Mouse (Mus musculus) frontal cortex, postnatal 14 days (tissue): Measurements from ENCODE around the gene Ncf4.

Source experiments
- DNase-seq, 2 experiments: peaks; one replicate each; pipeline ENCODE4 v3.0.0; 2022; ENCODE audit warnings: low spot score in 2 of 2

Ncf4 gene

DNA sequence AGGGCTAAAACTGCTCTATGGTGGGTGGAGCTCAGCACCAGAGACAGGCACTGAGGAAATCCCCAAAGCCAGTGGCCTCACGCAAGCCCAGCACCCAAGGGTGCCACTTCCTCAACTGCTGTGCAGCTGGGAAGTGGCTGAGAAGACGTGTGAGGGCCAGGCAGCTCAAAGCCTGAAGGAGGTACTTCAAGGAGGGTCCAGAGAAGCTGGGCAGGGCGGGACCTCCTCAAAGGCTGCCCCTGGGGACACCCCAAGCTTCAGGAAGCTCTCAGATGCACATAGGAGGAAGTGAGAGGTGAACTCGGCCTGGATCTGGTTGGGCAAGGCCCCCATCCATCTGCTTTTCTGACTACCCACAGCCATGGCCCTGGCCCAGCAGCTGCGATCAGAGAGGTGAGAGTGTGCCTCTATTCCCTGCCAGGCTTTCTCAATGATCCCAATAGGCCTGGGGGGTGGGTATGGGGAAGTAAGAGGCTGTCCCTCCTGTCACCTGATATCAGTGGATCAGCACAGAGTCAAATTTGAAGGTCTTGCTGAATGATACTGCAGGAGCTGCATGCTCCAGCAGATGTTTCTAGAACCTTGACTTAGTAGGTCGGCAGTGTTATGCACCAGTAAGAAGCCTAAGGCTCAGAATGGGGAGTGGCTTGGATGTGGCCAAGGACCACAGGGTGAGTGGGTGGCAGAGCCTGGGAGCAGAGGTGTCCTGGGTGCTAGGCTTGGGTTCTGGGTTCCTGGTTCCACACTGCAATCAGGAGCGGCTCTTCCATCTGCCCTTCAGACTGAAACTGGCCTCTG, at the start of gene Ncf4:
Gene Ncf4, plus strand, starts transcription at position 107 of the 798 bp plus-strand sequence.
- no peak for DNase-seq

DNA sequence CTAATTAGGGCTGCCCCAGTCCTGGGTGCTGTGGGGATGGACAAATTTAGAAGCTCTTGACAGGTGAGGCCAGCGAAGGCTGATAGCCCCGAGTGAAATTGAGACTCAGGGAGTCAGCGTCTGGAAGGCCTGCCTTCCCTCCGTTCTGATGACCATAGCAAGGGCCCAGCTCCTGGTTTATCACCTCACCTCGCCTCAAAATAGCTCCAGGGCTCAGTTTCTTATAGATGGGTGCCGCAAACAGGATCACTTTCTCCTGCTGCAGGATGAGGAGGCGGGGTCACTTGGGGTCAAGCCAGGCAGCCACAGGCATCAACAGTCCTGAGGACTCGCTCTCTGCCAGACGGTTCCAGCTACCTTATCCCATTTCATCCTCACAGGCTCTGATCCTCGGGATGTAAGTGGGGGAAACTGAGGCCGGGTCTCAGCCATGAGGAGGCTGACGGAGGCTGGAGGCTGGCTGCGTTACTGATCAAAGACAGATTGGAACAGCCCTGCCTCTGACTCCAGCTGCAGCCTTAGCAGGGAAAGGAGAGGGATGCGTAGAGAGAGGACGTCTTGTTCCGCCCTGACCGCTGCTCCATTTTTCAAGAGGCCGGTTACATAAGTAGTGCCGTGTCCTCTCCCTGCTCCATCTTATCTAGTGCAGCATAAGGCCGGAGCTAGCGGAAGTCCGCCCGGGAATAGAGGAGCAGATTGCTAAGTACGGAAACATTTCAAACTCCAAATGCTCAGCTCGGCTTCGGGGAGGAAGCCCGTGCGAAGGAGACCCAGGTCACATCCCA, 49.3 kb upstream of the Ncf4 start:
- no peak for DNase-seq

DNA sequence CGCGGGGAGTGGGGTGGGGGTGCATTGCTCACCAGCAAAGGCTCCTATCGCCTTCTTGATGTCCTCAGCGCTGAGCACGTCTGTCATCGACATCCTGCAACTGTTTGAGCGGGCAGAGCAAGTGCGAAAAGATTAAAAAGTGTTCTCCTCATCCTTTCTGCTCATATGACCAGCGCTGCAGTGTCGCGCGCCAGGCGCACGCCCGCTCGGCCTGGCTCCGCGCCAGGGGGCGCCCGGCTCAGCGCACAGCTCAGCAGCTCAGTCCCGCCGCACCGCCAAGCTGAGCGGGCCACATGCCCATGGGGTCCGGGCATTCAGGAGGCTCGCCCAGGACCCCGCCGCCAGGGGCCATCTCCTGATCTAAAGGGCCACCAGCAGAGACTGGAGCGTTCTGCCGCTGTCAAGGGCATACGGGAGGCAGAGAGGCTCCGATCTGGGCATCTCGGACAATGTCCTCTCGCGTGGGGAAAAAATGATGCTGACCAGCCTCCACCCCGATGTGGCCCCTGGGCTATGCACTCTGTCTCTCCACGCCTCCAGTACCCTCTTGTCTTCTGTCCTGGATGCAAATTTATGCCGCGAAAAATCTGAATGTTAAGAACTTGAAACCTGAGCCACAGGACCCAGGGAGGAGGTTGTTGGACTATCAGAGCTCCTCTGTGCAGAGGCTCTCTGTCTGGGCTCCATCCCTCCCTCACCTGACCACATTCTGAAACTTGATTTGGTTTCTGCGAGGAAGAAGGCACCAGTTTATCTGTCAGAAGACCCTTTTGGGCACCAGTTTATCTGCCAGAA, 40.4 kb upstream of the Ncf4 start:
- peak in 1 of 2 experiments; percentile 42 for DNase-seq

DNA sequence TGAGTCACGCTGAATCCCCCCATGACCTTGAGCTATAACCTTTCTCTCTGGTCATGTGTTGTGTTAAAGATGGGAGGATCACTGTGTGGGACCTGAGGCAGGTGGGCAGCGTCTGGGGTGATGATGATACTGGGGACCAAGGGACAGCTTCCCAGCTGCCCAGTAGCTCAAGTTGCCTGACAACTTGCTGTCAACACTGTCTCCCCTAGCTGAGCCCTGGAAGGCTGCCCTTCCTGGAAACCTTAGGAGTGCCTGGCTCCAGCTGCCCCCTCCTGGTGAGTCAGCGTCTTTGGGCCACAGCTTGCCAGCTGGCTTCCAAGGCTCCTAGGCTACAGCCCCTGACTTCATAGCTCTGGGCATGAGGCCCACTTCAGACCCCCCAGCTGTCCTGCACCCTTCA, 39.4 kb upstream of the Ncf4 start:
- no peak for DNase-seq

DNA sequence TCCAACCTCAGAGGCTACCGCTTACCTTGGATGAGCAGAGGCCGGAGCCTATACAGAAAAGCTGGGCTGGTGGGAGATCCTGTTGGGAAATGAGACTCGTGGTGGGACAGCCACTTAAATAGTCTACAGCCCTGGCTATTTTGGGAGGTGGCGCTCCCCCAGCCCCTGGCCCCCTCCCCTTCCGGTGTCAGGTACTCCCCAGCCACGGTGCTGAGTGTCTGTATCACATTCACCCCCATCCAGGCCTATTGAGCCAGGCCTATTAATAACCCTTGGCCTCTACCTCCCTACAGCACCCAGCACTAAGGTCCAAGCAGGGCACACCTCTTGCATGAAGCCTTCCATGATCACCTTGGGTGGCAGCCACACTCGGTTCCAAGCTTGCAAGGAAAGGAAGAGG, 38.3 kb upstream of the Ncf4 start, which contains the start of gene Pvalb:
Gene Pvalb, minus strand, starts transcription at position 89 of the 400 bp plus-strand sequence.
- no peak for DNase-seq

DNA sequence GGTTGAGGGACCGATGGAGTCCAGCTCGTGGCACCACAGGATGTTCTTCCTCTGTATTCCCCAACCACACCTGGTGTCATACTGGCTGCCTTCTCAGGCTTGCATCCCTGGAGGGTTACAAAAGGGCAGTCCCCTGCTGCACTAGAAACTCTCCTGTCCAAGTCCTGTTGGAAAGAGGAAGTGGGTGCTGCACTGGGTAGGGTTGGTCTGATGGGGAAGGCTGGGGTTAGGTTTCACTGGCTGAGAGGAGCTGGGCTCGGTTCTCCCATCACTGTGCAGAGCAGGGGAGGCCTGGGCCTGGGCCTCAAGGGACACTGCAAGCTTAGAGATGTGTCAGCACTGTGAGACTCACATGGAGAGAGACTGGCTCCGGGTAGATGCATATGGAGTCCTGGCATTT, 34.4 kb upstream of the Ncf4 start:
- no peak for DNase-seq

DNA sequence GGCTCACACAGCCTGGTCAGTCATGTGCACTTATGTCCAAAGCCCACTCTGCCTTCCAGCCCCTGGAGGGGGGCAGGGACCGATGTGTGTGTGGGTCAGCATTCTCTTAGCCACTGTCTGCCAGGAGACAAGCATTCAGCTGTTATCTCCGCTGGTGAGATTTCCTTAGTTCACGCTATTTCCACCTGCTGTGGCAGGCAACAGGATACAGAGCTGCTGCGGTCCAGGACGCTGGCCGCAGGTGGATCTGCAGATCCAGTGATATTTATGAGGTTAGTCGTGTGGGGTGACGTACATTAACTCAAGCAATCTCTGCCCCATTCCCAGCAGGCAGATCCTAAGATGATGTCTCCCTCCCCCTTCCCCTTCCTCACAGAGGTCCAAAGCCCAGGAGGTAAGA, 33.2 kb upstream of the Ncf4 start:
- DNase-seq: no peak

DNA sequence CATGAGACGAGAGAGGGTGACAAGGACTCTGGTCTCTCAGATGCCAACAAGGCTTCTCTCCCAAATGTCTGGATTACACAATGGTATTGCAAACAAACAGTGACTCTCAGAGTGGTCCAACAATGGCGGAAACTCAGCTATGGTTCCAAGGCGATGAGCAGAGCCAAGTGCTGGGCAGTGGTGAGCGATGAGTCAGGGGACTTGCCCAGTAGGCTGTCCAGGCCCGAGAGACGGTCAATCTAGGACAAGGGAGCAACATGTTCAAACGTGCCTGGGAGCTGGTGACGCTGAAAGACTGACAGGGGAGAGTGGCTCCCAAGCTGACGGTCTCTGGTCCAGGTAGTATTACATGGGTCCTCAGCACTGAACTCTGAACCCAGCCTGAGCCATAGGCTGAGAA, 29.3 kb upstream of the Ncf4 start:
- no peak for DNase-seq

DNA sequence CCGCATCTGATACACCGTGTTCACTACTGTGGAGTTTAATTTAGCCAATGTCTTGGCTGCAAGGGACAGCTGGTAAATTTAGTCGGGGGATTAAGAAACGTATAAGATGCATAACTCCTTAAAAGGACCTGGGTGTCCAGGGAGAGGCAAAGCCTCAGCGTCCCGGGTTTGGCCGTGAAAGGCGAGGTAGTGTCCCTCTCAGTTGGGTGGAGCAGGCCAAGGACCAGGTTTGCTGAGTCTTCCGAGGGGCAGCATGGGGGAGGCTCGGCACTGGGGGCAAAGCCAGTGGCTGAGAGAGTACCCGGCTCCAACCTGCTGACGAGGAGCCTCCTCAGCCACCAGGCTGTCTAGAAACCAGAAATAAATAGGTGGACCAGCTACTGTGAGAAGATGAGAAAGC, 16.8 kb upstream of the Ncf4 start:
- DNase-seq: no peak

DNA sequence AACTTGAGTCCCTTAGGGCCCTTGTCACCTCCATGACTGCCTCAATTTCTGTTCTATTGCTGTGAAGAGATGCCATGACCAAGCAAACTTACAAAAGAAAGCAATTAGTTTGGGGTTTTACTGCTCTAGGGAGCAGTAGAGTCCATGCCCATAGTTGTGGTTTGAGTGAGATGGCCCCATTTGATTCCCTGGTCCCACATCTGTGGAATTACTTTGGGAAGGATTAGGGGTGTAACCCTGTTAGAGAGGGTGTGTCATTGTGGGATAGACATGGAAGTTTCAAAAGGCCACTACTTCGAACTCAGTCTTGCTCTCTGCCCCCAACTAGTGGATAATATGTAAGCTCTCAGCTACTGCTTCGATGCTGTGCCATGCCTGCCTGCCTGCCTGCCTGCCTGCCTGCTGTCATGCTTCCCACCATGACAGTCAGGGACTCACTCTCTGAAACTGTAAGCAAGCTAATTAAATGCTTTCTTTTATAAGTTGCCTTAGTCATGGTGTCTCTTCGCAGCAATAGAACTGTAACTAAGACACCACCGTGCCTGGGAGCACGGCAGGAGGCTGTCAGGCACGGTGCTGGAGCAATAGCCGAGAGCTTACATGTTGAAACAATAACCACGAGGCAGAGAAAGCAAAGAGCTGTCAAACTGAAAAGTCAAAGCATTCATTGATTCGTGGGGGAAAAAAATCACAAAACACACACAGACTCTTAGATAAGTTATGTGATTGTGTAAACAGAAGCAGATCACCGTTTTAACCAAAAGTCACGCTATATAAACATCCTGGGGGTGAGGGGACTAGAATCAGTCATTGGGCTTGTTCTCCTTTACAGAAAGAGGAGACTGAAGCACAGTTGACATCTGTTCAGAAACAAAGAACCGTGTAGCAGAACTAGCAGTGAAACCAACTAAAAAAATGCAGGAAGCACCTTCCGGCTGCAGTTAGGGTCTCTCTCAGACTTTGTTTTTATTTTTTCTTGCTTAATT, 13.0 kb upstream of the Ncf4 start:
- no peak for DNase-seq

DNA sequence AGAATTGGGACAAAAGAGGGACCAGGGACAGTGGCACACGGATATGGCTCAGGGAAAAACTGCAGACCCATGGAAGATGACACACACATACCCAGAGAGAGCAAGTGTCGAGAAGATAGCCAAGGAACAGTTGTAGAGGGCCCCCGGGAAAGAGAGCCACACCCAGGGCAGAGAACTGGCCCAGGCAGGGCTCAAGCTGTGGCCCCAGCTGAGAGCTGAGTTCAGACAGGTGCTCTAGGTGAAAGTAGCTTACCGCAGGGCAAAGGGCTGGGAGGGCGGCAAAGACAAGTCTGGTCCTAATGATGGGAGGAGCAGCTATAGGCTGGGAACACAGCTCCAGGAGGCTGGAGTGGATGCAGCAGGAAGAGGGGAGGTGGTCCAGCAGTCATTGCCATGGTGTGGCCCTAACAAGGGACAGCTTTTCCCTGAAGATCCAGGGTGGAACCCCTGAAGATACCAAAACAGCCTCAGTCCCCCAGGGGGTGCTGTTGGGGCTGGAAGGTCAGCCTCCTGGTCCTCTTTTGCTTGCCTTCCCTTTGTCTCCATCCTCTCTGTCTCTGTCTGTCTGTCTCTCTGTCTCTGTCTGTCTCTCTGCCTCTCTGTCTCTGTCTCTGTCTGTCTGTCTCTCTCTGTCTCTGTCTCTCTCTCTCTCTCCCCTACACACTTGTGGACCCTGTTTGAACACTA, 9.6 kb upstream of the Ncf4 start:
- no peak for DNase-seq

DNA sequence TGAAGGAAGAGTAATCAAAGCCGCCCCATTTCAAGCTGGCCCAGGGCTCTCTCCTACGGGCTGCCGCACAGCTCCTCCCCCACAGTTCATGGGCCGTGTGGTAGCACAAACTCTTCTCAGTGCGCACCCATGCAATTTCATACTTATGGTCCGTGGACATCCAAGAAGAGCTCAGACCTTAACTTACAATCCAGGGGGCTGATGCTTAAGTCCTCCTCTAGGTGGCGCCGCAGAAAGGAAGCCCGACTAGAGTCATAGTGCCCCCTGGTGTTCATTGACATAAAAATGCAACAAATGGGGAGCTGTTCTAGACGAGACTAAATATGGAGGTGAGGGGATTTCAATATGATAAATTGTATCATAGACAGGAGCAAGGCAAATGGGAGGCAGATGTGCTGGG, 5.1 kb upstream of the Ncf4 start:
- peak in 1 of 2 experiments; percentile 34 for DNase-seq

DNA sequence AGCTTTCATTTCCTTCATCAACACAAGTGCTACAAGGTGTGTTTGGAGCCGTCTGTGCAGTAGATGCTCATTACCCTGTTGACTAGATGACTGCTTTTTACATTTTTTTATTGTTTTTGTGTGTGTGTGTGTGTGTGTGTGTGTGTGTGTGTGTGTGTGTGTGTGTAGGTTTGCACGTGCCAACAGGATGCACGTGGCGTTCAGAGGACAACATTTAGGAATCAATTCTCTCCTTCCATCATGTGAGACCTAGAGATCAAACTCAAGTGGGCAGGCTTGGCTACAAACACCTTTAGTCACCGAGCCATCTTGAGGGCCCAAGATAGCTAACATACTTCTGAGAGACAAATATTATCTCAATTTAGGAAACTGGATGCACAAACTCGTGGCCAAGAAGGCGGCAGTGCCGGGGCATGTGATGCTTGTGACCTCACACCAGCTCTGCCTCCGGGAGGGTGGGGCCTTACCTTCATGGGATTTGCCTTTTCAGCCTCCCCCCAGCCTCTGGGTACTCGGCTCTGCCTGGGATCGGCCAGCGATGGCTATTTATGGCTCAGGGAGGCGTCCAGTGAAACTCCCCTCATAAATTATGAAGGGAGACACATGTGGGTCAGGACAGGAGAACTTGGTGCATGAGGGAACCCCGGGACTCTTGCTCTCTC, 4.5 kb upstream of the Ncf4 start:
- no peak for DNase-seq

DNA sequence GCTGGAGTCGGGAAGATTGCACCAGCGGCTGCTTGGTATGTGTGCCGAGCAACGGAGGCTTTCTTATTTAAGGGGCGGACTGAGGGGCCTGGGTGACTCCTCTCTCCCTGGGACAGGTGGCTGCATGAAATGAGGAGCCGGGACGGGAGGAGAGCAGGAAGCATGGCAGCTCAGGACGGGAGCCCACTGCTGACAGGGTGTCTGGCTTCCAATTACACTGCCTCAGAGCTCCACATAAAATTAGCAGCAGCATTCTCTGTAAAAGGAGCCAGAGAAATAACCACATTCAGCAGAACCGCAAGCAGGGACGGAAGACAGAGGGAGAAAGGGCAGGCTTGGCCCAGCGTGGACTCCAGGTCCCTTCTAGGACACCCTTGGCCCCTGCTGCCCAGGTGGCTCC, 3.3 kb upstream of the Ncf4 start:
- no peak for DNase-seq

DNA sequence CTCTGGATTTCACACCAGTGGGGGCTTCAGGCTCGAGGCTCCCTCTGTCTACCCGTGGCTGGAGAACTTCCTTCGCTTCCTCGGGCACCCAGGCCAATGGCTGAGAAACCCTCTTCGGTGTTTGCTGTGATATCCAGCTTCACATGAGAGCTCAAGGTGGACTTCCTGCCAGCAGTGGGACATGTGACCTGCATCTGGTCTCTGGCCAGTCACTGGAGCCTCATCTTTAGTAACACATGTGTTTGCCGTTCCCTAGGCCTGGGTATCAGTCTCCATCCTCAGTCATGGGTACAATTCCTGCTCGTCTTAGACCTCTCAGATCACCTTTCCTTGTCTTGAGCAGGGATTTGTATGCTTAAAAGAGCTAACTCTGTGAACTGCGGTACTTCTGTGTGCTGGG, 1.5 kb upstream of the Ncf4 start:
- DNase-seq: no peak

DNA sequence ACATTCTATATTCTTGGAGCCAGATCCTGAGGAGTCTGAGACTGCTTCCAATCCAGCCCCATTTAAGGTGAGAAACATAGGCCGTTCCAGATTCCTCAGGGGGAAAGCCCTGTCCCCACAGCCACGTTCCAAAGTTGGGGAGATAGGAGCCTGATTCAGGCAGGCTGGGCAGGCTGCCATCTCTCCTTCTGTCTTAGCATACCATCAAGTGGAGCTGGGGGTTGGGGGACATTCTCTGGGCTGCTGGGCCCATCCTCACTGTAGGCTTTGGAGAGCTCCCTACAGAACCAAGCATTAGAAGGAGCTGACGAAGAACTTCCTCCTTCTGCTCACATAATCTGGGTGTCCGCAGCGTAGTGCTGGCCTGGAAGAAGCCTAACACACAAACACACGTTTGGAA, 827 bp upstream of the Ncf4 start:
- no peak for DNase-seq

DNA sequence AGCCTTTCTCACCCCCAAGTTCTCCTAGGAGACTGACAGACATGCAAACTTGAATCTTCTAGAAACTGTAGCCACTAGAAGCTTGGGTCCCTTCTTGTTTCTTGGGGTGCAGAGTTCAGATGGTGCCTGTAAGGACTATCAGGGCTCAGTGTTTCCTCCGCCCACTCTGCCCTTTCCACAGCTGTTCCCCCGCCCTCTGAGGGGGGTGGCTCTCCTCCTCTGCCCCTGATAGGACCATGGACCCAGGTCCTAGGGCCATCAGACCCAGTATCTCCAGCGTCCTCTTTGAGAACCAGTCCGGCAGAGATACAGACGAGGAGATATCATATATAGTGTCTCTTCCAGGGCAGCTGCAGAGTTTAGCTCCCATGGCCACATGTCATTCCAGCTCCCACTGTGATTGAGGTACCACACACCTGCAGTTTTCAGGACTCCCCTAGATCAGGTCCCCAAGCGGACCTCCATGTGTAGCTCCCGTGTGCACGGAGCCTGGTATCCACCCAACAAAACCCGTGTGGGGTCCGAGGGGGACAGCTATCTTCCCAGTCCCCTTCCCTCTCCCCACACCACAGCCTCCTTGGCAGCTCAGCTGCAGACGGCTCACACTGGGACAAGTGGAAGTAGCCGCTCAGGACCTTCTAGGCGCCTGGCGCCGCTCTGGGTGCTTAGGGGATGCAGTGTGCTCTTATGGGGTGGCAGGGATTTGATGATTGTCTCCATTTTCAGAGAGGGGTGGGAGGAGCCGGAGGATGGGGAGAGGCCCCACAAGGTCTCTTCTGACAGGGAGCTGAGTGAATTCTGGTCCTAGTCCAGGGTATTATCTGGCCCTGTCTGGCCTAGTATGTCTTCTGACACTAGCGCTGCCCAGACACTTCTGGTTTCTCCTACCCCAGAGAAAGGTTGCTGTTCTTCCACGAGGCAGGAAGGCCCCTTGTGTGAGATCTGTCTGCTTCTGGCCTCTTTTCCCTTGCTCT, 1.8 kb downstream of the Ncf4 start:
- DNase-seq: no peak

DNA sequence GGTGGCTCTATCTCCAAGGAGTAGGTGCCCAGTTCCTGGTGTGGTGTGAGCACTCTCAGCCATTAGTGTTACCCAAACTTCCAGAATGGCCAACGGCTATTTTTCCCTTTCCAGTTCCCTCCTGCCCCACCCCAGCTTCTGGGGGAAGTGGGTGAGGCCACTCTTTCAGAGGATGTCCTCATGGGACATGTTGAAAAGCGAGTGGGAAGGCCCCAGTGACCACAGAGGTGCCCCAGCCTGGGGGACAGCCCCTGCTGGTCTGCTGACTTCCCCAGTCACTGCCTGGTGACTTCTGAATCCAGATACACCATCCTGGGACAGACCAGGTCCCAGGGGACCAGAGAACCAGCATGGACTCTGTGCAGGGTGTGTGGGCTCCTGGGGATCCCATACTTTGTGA, 3.1 kb downstream of the Ncf4 start:
- DNase-seq: no peak

DNA sequence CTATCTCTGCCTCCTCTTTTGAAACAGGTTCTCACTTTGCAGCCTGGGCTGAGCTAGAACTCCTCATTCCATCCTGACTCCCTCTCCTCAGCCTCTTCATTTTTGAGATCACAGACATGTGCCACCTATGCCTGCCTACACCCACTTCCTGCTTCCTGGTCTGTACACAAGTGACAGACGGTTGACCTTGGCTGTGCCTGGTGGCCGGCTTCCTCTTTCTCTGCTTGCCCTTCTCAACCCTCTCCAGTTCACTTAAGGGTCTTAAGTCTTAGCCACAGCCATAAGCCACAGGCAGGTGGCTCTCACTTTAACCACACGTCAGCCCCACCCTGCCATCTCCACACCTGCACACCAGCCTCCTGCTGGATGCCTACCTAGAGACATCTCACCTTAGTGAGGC, 3.8 kb downstream of the Ncf4 start:
- DNase-seq: no peak
